Mouse (Mus musculus): ENCODE measurements around the gene Setd3. TPM values are rescaled to one million over a fixed set of nuclear protein-coding genes. Genes with fewer than 3 reads are reported as not detected.
A peak's percentile ranks its signal among the peaks of the same experiment; 100 is the strongest.
"Not testable (repeated sequence)": the region's sequence is repeated elsewhere in the genome, so short reads cannot be mapped to it uniquely, and the experiment has no call there.

Setd3 gene
- total RNA-seq, 2 experiments from 2014 or later, result 121 to 127 TPM

- intact Hi-C loops (cut with DNase I), result no loop called here
- DNase-seq (ENCODE audit: extremely low spot score in 1 of 2, low spot score in 2 of 2), result no peak
Observed at GRCm38 (mm10) chr12:108109732-108110131, 69.4 kb downstream of the Setd3 start.

- intact Hi-C loops (cut with DNase I); DNase-seq (ENCODE audit: extremely low spot score in 1 of 2, low spot score in 2 of 2): not testable (repeated sequence)
Observed at GRCm38 (mm10) chr12:108108591-108108990, 70.5 kb downstream of the Setd3 start.

- no peak for DNase-seq (ENCODE audit: extremely low spot score in 1 of 2, low spot score in 2 of 2)
- intact Hi-C loops (cut with DNase I), result no loop called here
Observed at GRCm38 (mm10) chr12:108103292-108103691, 75.8 kb downstream of the Setd3 start.

GRCm38 (mm10) chr12:108102119-108102518 is 77.0 kb downstream of the Setd3 start:
- intact Hi-C loops (cut with DNase I), result no loop called here
- DNase-seq (ENCODE audit: extremely low spot score in 1 of 2, low spot score in 2 of 2), result no peak

- no peak for DNase-seq (ENCODE audit: extremely low spot score in 1 of 2, low spot score in 2 of 2)
- intact Hi-C loops (cut with DNase I), result no loop called here
Observed at GRCm38 (mm10) chr12:108100181-108100580, 78.9 kb downstream of the Setd3 start.

- intact Hi-C loops (cut with DNase I), result no loop called here
Observed at GRCm38 (mm10) chr12:108098201-108098980, 80.7 kb downstream of the Setd3 start.

GRCm38 (mm10) chr12:108097643-108098042 is 81.5 kb downstream of the Setd3 start:
- intact Hi-C loops (cut with DNase I), result no loop called here
- no peak for DNase-seq (ENCODE audit: extremely low spot score in 1 of 2, low spot score in 2 of 2)

More at GRCm38 (mm10) chr12:108098201-108098980, 80.7 kb downstream of the Setd3 start:
- DNase-seq (ENCODE audit: extremely low spot score in 1 of 2, low spot score in 2 of 2), result peak in 1 of 2 experiments; percentile 80

GRCm38 (mm10) chr12:108088253-108088652 is 90.9 kb downstream of the Setd3 start:
- intact Hi-C loops (cut with DNase I), result no loop called here
- DNase-seq (ENCODE audit: extremely low spot score in 1 of 2, low spot score in 2 of 2), result peak in 1 of 2 experiments; percentile 19

GRCm38 (mm10) chr12:108087489-108087888 is 91.6 kb downstream of the Setd3 start:
- intact Hi-C loops (cut with DNase I), result no loop called here
- peak in 1 of 2 experiments; percentile 20 for DNase-seq (ENCODE audit: extremely low spot score in 1 of 2, low spot score in 2 of 2)

GRCm38 (mm10) chr12:108078122-108078752 is 100.9 kb downstream of the Setd3 start:
- intact Hi-C loops (cut with DNase I), result no loop called here
- peak in 1 of 2 experiments; percentile 36 for DNase-seq (ENCODE audit: extremely low spot score in 1 of 2, low spot score in 2 of 2)

- DNase-seq (ENCODE audit: extremely low spot score in 1 of 2, low spot score in 2 of 2), result peak in 1 of 2 experiments; percentile 33
- intact Hi-C loops (cut with DNase I), result no loop called here
Observed at GRCm38 (mm10) chr12:108072907-108073306, 106.2 kb downstream of the Setd3 start.

GRCm38 (mm10) chr12:108070685-108071662 is 108.1 kb downstream of the Setd3 start:
- intact Hi-C loops (cut with DNase I), result no loop called here
- DNase-seq (ENCODE audit: extremely low spot score in 1 of 2, low spot score in 2 of 2), result peak in 1 of 2 experiments; percentile 48

- DNase-seq (ENCODE audit: extremely low spot score in 1 of 2, low spot score in 2 of 2), result peak in 1 of 2 experiments; percentile 20
- intact Hi-C loops (cut with DNase I), result no loop called here
Observed at GRCm38 (mm10) chr12:108069504-108069903, 109.6 kb downstream of the Setd3 start.

GRCm38 (mm10) chr12:108067811-108068375 is 111.2 kb downstream of the Setd3 start:
- intact Hi-C loops (cut with DNase I), result no loop called here
- no peak for DNase-seq (ENCODE audit: extremely low spot score in 1 of 2, low spot score in 2 of 2)

GRCm38 (mm10) chr12:108067231-108067630 is 111.9 kb downstream of the Setd3 start:
- intact Hi-C loops (cut with DNase I), result no loop called here
- DNase-seq (ENCODE audit: extremely low spot score in 1 of 2, low spot score in 2 of 2), result no peak

- intact Hi-C loops (cut with DNase I), result loop anchor here (5.0 kb wide), 1 partner anchor 37 kb away; no protein-coding TSS in a partner anchor
- DNase-seq (ENCODE audit: extremely low spot score in 1 of 2, low spot score in 2 of 2), result no peak
Observed at GRCm38 (mm10) chr12:108064396-108064998, 114.6 kb downstream of the Setd3 start.

GRCm38 (mm10) chr12:108063986-108064385 is 115.1 kb downstream of the Setd3 start:
- no peak for DNase-seq (ENCODE audit: extremely low spot score in 1 of 2, low spot score in 2 of 2)
- intact Hi-C loops (cut with DNase I), result loop anchor here (5.0 kb wide), 1 partner anchor 37 kb away; no protein-coding TSS in a partner anchor

GRCm38 (mm10) chr12:108062137-108062536 is 117.0 kb downstream of the Setd3 start:
- intact Hi-C loops (cut with DNase I), result loop anchor here (5.0 kb wide), 1 partner anchor 35 kb away; no protein-coding TSS in a partner anchor
- no peak for DNase-seq (ENCODE audit: extremely low spot score in 1 of 2, low spot score in 2 of 2)

Measured in left cerebral cortex, postnatal 10 days (tissue).